Mouse (Mus musculus) bone marrow, adult 2 months (tissue): ENCODE measurements around the gene Kcnh4. TPM values are rescaled to one million over a fixed set of nuclear protein-coding genes. Genes with fewer than 3 reads are reported as not detected.

Experiments
- H3K27ac ChIP-seq: fragments of 200-500 bp; 2 replicates; pipeline ENCODE4 v1.5.1; 2012; ENCODE audit warnings: low read depth, mild to moderate bottlenecking, control low read depth, inconsistent platforms, low read length; ENCODE audit not compliant: control insufficient read depth, poor library complexity, insufficient read depth
- H3K4me1 ChIP-seq: fragments of 200-500 bp; 2 replicates; pipeline ENCODE4 v1.6.1; 2011; ENCODE audit warnings: low read length; ENCODE audit not compliant: control insufficient read depth, insufficient read depth
- H3K4me3 ChIP-seq: fragments of 200-500 bp; replicated peaks from 2 replicates; pipeline ENCODE3; 2011; ENCODE audit warnings: mild to moderate bottlenecking, low read depth, low read length, control low read depth; ENCODE audit not compliant: control insufficient read depth
- CTCF ChIP-seq: fragments of 200-500 bp; IDR thresholded peaks from 2 replicates; pipeline ENCODE4 v1.5.1; 2011; ENCODE audit warnings: low read length, control low read depth; ENCODE audit not compliant: control insufficient read depth, insufficient read depth
- POLR2A ChIP-seq: fragments of 200-500 bp; IDR thresholded peaks from 2 replicates; pipeline ENCODE4 v1.6.1; 2011; ENCODE audit warnings: low read depth, mild to moderate bottlenecking, control low read depth, low read length, borderline replicate concordance; ENCODE audit not compliant: control insufficient read depth
- WGBS: fragments of 180-500 bp; shearing (Covaris S2); methylation state at CpG from one replicate; pipeline ENCODE4 v1.1.7; 2018; 5-methylcytosine and 5-hydroxymethylcytosine counted together
- polyA plus RNA-seq: library from polyadenylated mRNA; stranded (reverse); fragments of >200 nt; gene quantifications from 2 replicates; pipeline ENCODE4 v1.2.4, GENCODE M21; 2011; ENCODE audit warnings: low replicate concordance; ENCODE audit not compliant: missing spikeins, insufficient read depth, insufficient read length

Gene Kcnh4
- polyA plus RNA-seq, 1 experiment = not detected

DNA sequence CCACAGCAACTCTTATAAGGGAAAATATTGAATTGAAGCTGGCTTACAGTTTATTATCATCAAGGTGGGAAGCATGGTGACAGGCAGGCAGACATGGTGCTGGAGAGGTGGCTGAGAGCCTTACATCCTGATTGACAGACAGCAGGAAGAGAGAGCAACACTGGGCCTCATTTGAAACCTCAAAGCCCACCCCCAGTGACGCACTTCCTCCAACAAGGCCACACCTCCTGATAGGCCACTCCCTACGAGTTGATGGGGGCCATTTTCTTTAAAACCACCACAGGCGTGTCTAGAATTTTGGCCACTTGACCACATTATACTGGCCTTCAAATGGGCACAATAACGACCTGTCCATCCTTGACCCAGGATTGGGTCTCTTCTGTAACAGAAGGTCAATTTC is 14.5 kb upstream of the Kcnh4 start:
- Histone ChIP-seq H3K27ac (no peak overlapping the region), H3K4me3 (no peak overlapping the region), H3K4me1 (peaks cover 2% of the 10 kb centered on the region; the same call in 1 of the 2 replicates)
- 69% methylated on average over 4 of the region's 4 CpGs for WGBS
- TF ChIP-seq CTCF (no peak), POLR2A (no peak)

DNA sequence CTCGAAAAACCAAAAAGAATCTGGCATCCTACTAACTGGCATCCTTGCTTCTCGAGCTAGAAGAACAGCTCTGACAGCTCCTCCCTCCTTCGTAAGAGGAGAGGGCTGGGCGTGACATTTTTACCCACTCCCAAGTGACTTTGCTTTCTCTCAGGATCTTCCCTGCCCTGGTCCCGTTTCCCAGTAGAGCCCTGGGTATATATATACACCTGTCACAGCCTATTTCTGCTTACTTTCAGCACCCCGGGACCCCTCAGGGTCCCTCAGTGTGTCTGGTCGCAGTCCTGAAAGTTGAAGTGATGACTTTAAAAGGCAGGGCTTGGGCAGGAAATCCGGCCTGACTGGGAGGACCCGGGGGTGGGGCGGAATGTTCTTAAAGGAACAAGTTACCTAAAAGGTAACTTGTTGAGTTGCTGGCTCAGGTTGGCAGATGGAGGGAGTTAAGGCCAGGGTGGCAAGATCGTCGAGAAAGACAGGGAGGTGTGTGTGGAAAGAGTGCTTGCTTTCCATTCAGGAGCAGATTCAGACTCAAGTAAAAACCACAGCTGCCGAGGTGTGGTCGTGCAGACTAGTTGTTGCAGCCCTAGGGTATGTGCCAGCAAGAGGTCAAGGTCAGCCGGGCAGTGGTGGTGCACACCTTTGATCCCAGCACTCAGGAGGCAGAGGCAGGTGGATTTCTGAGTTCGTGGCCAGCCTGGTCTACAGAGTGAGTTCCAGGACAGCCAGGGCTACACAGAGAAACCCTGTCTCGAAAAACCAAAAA is 11.1 kb upstream of the Kcnh4 start, which contains the start of gene Ghdc:
Gene Ghdc (minus strand): TSS at position 312 of the 763 bp plus-strand sequence.
- no peak for TF ChIP-seq CTCF
- TF ChIP-seq POLR2A = no peak
- H3K4me1 ChIP-seq = peaks cover 2% of the 10 kb centered on the region; the same call in 1 of the 2 replicates
- H3K27ac ChIP-seq = peak within 1 kb of the TSS; percentile 22; the same call in 1 of the 2 replicates
- WGBS = 8% methylated on average over 17 of the region's 17 CpGs
- peak within 1 kb of the TSS; percentile 62 for H3K4me3 ChIP-seq

DNA sequence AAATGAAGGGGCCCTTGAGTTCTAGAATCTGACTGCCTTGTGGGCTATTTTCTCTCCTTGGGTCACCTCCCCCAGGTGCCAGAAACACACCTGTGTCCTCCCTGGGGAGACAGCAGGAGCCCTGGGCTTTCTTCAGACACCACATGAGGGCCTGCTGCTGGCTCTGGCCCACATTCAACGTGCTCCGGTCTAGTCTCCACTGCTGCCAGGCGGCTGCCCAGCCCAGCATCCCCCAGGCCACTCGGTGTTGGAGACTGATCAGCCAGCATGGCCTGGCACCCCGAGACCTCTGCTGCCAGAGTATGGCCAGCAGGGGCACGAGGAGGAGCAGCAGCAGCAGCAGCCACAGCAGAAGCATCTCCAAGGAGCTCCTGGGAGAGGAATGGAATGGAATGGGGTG is 10.2 kb upstream of the Kcnh4 start:
- no peak overlapping the region for H3K4me3 ChIP-seq
- TF ChIP-seq POLR2A (no peak), CTCF (no peak)
- 63% methylated on average over 6 of the region's 6 CpGs for WGBS

DNA sequence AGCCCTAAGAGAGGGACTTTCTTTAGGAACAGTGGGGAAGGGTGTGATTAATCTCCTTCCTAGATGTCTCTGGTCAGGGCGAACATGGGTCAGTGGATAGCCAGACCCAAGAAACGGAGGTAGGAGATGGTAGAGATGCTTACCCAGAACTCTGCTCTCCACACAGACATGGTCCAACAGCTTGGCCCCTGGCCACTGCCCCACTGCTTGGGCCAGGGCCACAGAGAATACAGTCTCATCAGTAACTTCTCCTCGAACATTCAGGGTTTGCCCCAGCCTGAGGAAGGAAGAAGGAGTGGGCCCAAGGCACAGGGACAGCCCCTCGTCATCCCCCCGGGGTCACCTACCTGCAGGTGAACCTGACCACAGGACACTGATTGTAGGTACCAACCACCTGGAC is 8.1 kb upstream of the Kcnh4 start:
- TF ChIP-seq CTCF = no peak
- TF ChIP-seq POLR2A = no peak
- peaks cover 2% of the 10 kb centered on the region; the same call in 1 of the 2 replicates for H3K4me1 ChIP-seq
- WGBS = 72% methylated on average over 5 of the region's 5 CpGs
- H3K27ac ChIP-seq = no peak overlapping the region
- no peak overlapping the region for H3K4me3 ChIP-seq

More for the DNA sequence above, 10.2 kb upstream of the Kcnh4 start:
- Histone ChIP-seq H3K4me1 (peaks cover 2% of the 10 kb centered on the region; the same call in 1 of the 2 replicates), H3K27ac (no peak overlapping the region)

DNA sequence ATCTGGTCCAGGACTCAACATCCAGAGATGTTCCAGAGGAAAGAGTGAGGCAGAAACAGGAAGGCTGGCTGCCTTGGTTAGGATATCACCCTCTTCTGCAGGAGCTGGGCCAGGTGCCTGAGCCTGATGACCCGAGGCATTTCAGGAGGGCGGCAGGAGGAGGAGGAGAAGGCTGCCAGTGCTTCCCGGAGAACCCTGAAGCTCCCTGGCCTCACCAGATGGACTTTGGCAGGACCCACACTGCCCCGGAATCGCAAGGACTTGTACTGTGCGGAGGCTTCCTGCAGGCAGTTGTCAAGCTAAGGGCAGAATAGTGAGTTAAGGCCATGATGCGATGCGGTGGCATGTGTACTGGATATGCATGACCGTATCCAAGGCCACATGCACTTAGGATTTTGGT is 7.0 kb upstream of the Kcnh4 start:
- TF ChIP-seq CTCF (no peak), POLR2A (no peak)
- 84% methylated on average over 9 of the region's 9 CpGs for WGBS
- Histone ChIP-seq H3K4me3 (no peak overlapping the region), H3K4me1 (peaks cover 4% of the 10 kb centered on the region), H3K27ac (no peak overlapping the region)

DNA sequence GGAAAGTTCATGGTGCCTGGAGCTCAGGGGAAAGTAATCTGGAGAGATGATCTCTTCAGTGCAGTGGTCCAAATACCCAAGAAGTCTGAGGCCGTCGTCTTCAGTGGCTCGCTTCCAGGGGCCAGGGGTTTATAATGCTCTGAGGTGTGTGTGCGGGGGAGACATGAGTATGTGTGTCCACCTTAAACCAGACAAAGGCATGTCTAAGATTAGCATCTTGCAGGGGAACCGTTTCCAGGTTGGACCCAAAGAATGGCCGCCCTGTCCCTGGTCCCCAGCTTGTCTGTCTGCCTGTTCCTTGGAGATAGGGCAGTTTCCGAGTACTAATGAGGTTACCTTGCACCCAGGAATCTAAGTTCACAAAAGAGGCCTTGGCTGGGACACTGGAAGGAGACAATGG is 3.1 kb upstream of the Kcnh4 start, which contains the start of gene Hcrt:
Gene Hcrt (minus strand): TSS at position 101 of the 400 bp plus-strand sequence.
- TF ChIP-seq POLR2A (no peak), CTCF (no peak)
- Histone ChIP-seq H3K27ac (no peak within 1 kb of the TSS; the same call in 1 of the 2 replicates), H3K4me1 (peaks cover 1% of the 10 kb centered on the region; the same call in 1 of the 2 replicates), H3K4me3 (peak within 1 kb of the TSS; percentile 63)
- 90% methylated on average over 7 of the region's 7 CpGs for WGBS

DNA sequence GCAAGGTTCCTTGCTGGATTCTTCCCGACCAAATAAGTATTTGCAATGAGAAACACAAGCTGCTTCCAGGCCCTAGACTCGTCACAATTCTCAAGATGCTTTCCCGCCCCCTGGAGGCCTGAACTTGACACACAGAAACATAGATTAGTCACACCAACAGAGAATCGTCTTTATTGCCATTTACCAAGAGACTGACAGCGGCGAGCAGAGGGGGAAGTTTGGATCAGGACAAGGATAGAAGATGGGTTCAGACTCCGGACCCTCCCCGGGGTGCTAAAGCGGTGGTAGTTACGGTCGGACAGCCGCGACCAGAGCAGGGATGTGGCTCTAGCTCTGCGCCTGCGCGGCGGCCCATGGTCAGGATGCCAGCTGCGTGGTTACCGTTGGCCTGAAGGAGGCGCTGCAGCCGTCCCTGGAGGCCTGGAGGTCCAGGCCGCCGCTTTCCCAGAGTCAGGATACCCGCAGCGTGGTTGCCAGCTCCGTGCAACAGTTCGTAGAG is 1.9 kb upstream of the Kcnh4 start:
- Histone ChIP-seq H3K27ac (no peak overlapping the region; the same call in 1 of the 2 replicates), H3K4me1 (peaks cover 1% of the 10 kb centered on the region; the same call in 1 of the 2 replicates), H3K4me3 (peak overlapping the region; percentile 63)
- TF ChIP-seq POLR2A (peak; percentile 56; the same call in 1 of the 2 replicates), CTCF (peak; percentile 75)
- WGBS = under 1% methylated on average over 27 of the region's 27 CpGs
